Mouse (Mus musculus): ENCODE data around the gene Arid5b.

GRCm38 (mm10) chr10:68207803-68208669 is 70.5 kb downstream of the Arid5b start:
- no peak for TF ChIP-seq CTCF (IDR thresholded peaks at IDR 0.05; ENCODE audit: low read depth)
- TF ChIP-seq EP300 (IDR thresholded peaks at IDR 0.05; ENCODE audit: low read depth): no peak

Data from liver, postnatal 0 days (tissue).